ENCODE assay signal across 8 mouse cellular contexts in the genomic region with DNA sequence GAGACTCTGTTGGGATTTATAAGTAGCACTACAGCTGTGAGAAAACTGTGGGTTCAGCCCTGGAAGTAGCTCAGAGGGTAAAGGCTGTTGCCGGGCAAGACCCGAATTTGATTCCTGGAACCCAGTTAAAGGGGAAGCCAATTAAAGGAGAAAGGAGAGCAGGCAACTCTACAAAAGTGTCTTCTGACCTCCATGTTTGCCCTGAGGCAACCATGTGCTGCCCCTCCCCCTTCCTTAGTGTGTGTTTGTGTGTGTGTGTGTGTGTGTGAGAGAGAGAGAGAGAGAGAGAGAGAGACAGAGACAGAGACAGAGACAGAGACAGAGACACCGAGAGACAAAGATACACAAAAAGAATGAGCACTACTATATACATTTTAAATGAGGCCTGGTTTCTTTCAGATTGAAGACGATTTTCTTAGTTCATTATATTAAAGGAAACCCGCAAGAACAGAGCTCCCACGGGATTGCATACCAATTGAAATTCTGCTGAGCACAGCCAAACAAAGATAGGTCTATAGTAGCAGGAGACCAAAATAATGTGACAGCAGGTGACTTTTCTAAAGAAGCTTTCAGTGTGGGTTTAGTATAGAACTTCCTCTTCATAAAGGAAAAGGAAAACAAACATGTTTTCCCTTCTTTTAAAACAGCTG. TPM values are rescaled to one million over a fixed set of nuclear protein-coding genes. Genes with fewer than 3 reads are reported as not detected.
DNase-seq lines count a peak whose midpoint lies in the region; ATAC-seq and TF ChIP-seq lines count a peak whose summit lies in the region.

No protein-coding gene starts in this region.

- H3K4me1 ChIP-seq in lung, adult 2 months (ENCODE audit: control insufficient read depth, insufficient read depth, low read length) = peaks cover 12% of the 10 kb centered on the region
- peaks cover 3% of the 10 kb centered on the region; the same call in 1 of the 2 replicates for H3K4me1 ChIP-seq in embryonic fibroblast, embryonic 13.5 days (ENCODE audit: control insufficient read depth, insufficient read depth, low read length)
- peaks cover 9% of the 10 kb centered on the region; the same call in 1 of the 2 replicates for H3K4me1 ChIP-seq in intestine, embryonic 14.5 days (replicated peaks; ENCODE audit: control insufficient read depth, insufficient read depth, low read length)
- peaks cover 20% of the 10 kb centered on the region for H3K4me1 ChIP-seq in liver, postnatal 0 days (ENCODE audit: insufficient read depth)

- peak; percentile 33; the same call in 1 of the 2 replicates for ATAC-seq in intestine, embryonic 14.5 days (replicated peaks; ENCODE audit: low FRiP score, low TSS enrichment, low read depth)
- peak; percentile 32 for ATAC-seq in liver, postnatal 0 days

- no peaks in the 10 kb centered on the region for H3K27me3 ChIP-seq in intestine, embryonic 14.5 days (replicated peaks; ENCODE audit: control insufficient read depth, insufficient read depth, low read length)
- no peaks in the 10 kb centered on the region for H3K27me3 ChIP-seq in liver, postnatal 0 days (ENCODE audit: insufficient read depth, low read length)

- DNase-seq in lung, adult 2 months = peak; percentile 34
- no peak for DNase-seq in lung, postnatal 4 days
- DNase-seq in intestine, embryonic 14.5 days (ENCODE audit: low spot score) = no peak
- no peak for DNase-seq in liver, postnatal 0 days
- DNase-seq in ovary, postnatal 36 days (ENCODE audit: low spot score) = no peak
- DNase-seq in cerebellum, postnatal 10 days = no peak
- DNase-seq in urinary bladder, adult 2 months (ENCODE audit: low spot score) = no peak

- no peak overlapping the region; the same call in 1 of the 2 replicates for H3K9ac ChIP-seq in intestine, embryonic 14.5 days (ENCODE audit: low read length)
- peak overlapping the region; percentile 87 for H3K9ac ChIP-seq in liver, postnatal 0 days (replicated peaks)

- H3K27ac ChIP-seq in embryonic fibroblast, embryonic 13.5 days (ENCODE audit: insufficient read depth, low read length) = peak overlapping the region; percentile 95
- peak overlapping the region; percentile 91 for H3K27ac ChIP-seq in intestine, embryonic 14.5 days (ENCODE audit: low read depth)
- peak overlapping the region; percentile 84 for H3K27ac ChIP-seq in liver, postnatal 0 days (ENCODE audit: low read depth)

- no peak for TF ChIP-seq EP300 in liver, postnatal 0 days (IDR thresholded peaks at IDR 0.05; ENCODE audit: low read depth)

- H3K4me3 ChIP-seq in lung, adult 2 months (replicated peaks; ENCODE audit: extremely low read depth, low read depth, low read length) = peak overlapping the region; percentile 43
- peak overlapping the region; percentile 32 for H3K4me3 ChIP-seq in embryonic fibroblast, embryonic 13.5 days (ENCODE audit: insufficient read depth, low read length)
- peak overlapping the region; percentile 42 for H3K4me3 ChIP-seq in intestine, embryonic 14.5 days (ENCODE audit: low read depth, low read length)
- peak overlapping the region; percentile 65 for H3K4me3 ChIP-seq in liver, postnatal 0 days (ENCODE audit: low read depth, low read length)

- no peaks in the 10 kb centered on the region for H3K36me3 ChIP-seq in intestine, embryonic 14.5 days (ENCODE audit: control insufficient read depth, insufficient read depth, low read length)
- no peaks in the 10 kb centered on the region; the same call in 1 of the 2 replicates for H3K36me3 ChIP-seq in liver, postnatal 0 days (replicated peaks; ENCODE audit: insufficient read depth, low read length)

- peak overlapping the region; percentile 56 for H3K4me2 ChIP-seq in intestine, embryonic 14.5 days (ENCODE audit: low read length)
- peak overlapping the region; percentile 50 for H3K4me2 ChIP-seq in liver, postnatal 0 days (ENCODE audit: low read depth, low read length)

- 13% methylated on average over 6 of the region's 6 CpGs for WGBS in lung, adult 2 months
- 21% methylated on average over 6 of the region's 6 CpGs for WGBS in intestine, embryonic 14.5 days
- WGBS in liver, postnatal 0 days (ENCODE audit: insufficient replicate concordance) = 10% methylated on average over 6 of the region's 6 CpGs

- H3K9me3 ChIP-seq in intestine, embryonic 14.5 days (ENCODE audit: control insufficient read depth, low read length) = no peaks in the 10 kb centered on the region
- H3K9me3 ChIP-seq in liver, postnatal 0 days (ENCODE audit: low read length) = no peaks in the 10 kb centered on the region

- no peak for TF ChIP-seq POLR2A in lung, adult 2 months (IDR thresholded peaks at IDR 0.05; ENCODE audit: borderline replicate concordance, extremely low read depth, low read depth, low read length)
- no peak for TF ChIP-seq POLR2A in embryonic fibroblast, embryonic 13.5 days (IDR thresholded peaks at IDR 0.05; ENCODE audit: low read depth, low read length)

- TF ChIP-seq CTCF in lung, adult 2 months (IDR thresholded peaks at IDR 0.05; ENCODE audit: insufficient read depth, low read length) = no peak
- TF ChIP-seq CTCF in embryonic fibroblast, embryonic 13.5 days (IDR thresholded peaks at IDR 0.05; ENCODE audit: borderline replicate concordance, insufficient read depth, low read length) = no peak
- no peak for TF ChIP-seq CTCF in liver, postnatal 0 days (IDR thresholded peaks at IDR 0.05; ENCODE audit: low read depth)

RNA-seq across cellular contexts. Expression of a gene that starts 1.8 kb away (rescaled TPM):
- polyA plus RNA-seq in lung, adult 2 months (2012; rRNA removed) = 308 and 329 TPM in 2 replicates
- 17.0 and 38.9 TPM in 2 replicates for polyA plus RNA-seq in embryonic fibroblast, embryonic 13.5 days (2011; ENCODE audit: insufficient read length, low read depth, missing spikeins)
- polyA plus RNA-seq in intestine, embryonic 14.5 days (2014; fragmentation: Nextera tagmentation; extraction: Ambion mirVana) = 153 and 172 TPM in 2 replicates
- polyA plus RNA-seq in liver, postnatal 0 days (2015; fragmentation: Nextera tagmentation; extraction: Ambion mirVana) = 4,176 and 4,221 TPM in 2 replicates
- polyA plus RNA-seq in urinary bladder, adult 2 months (2012; rRNA removed) = 462 and 520 TPM in 2 replicates

RNA-seq across cellular contexts. Expression of a gene that starts 33.2 kb away (rescaled TPM):
- polyA plus RNA-seq in lung, adult 2 months (2012; rRNA removed) = 0.66 and 0.98 TPM in 2 replicates
- 0.53 TPM in 1 of 2 replicates, not detected in the other for polyA plus RNA-seq in embryonic fibroblast, embryonic 13.5 days (2011; ENCODE audit: insufficient read length, low read depth, missing spikeins)
- 0.16 and 0.24 TPM in 2 replicates for polyA plus RNA-seq in intestine, embryonic 14.5 days (2014; fragmentation: Nextera tagmentation; extraction: Ambion mirVana)
- polyA plus RNA-seq in liver, postnatal 0 days (2015; fragmentation: Nextera tagmentation; extraction: Ambion mirVana) = 5.6 and 5.9 TPM in 2 replicates
- polyA plus RNA-seq in urinary bladder, adult 2 months (2012; rRNA removed) = 1.7 and 2.4 TPM in 2 replicates
